Mouse (Mus musculus): ENCODE data around the gene Psmb4. TPM values are rescaled to one million over a fixed set of nuclear protein-coding genes. Genes with fewer than 3 reads are reported as not detected.
"Not testable (repeated sequence)": the region's sequence is repeated elsewhere in the genome, so short reads cannot be mapped to it uniquely, and the experiment has no call there.

Gene Psmb4
- polyA plus RNA-seq (2012; rRNA removed): 257 TPM in 2 replicates

DNA sequence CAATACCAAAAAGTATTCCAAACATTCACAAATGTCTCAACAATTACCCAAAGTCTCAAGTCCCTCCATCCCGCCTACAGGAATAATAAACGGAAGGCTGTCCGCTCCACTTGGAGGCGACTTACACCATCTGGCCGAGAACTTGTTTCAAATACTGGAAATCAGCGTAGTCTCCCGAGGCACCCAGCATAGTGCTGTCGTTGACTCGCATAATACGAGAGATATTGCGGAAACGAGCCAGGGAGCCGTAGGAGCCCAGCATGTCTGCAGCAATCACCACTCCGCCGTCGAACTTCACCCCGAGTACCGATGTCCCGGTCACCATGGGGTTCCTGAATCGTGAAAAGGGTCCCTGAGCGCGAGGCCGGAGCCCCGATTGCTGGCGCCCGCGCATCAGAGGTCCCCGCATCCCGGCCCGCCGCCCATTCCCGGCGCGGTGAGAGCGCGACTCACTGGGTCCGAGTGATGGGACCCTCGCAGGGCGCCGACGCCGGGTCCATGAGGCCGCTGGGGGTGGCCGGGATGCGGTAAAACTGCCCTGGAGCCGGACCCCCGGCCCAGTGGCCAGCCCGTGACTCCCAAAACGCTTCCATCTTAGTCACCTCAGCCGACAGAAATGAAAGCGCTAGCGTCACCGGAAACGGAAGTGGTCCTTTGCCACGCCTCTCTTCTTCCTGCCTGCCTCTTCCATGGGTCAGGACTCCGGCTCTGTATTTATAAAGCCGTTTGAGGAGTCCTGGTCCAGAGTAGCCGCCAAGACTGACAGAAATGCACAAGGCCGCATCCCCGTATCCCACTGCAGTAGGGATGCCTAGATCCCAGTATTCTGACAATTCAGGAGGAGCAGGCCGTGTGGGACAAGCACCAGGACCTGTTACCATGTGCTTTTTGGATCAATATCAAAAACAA is at the start of gene Psmb4:
Psmb4 (minus strand) TSS at position 646 of the 909 bp plus-strand sequence.
- peak within 1 kb of the TSS; percentile 81 for H3K4me3 ChIP-seq (ENCODE audit: insufficient read depth, low read length)
- H3K27ac ChIP-seq (ENCODE audit: insufficient read depth, low read length): no peak within 1 kb of the TSS; the same call in 1 of the 2 replicates
- H3K4me1 ChIP-seq (ENCODE audit: control insufficient read depth, insufficient read depth, low read length): peaks cover 9% of the 10 kb centered on the region
- TF ChIP-seq POLR2A (IDR thresholded peaks at IDR 0.05; ENCODE audit: extremely low read depth, insufficient read depth, low read length) (peak; percentile 96), CTCF (IDR thresholded peaks at IDR 0.05; ENCODE audit: extremely low read depth, insufficient read depth, low read length) (no peak)

DNA sequence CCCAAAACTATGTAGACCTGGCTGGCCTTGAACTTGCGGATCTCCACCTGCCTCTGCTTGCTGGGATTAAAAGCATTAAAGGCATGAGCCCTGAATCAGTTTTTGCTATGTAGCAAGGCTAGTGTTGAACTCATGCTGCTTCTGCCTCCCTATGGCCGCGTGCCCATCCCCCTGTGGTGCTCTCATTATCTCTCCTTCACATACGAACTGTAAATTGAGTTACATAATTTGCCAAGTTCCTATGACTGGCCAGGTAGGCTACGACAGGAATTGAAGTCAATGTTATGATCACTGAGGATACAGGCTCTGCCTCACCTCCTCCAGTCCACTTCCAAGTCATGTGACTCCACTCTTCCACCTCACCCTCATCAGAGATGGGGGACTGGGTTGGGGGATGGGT is 49.4 kb upstream of the Psmb4 start:
- not testable (repeated sequence) for H3K27ac ChIP-seq (ENCODE audit: insufficient read depth, low read length); H3K4me1 ChIP-seq (ENCODE audit: control insufficient read depth, insufficient read depth, low read length); H3K4me3 ChIP-seq (ENCODE audit: insufficient read depth, low read length)

GRCm38 (mm10) chr3:94935332-94935731 is 48.6 kb upstream of the Psmb4 start:
- H3K4me1 ChIP-seq (ENCODE audit: control insufficient read depth, insufficient read depth, low read length); H3K27ac ChIP-seq (ENCODE audit: insufficient read depth, low read length); H3K4me3 ChIP-seq (ENCODE audit: insufficient read depth, low read length): not testable (repeated sequence)

GRCm38 (mm10) chr3:94934564-94934963 is 47.8 kb upstream of the Psmb4 start:
- H3K4me1 ChIP-seq (ENCODE audit: control insufficient read depth, insufficient read depth, low read length); H3K4me3 ChIP-seq (ENCODE audit: insufficient read depth, low read length); H3K27ac ChIP-seq (ENCODE audit: insufficient read depth, low read length): not testable (repeated sequence)

DNA sequence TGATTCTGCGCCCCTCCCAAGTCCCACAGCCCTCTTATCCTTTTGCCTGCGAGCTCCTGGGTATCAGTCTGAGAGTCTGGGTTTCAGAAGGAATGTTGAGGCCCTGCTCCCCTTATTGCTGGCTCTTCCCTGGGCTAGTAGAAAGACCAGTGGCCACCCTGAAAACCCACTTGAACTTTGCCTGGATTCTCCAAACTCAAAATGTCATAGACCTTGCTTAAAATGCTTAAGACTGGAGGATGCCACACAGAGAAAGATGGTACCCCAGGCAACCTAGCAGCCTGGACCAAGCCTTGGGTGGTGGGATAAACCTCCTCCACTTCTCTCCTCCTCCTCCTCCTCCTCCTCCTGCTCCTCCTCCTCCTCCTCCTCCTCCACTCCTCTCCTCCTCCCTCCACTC is 46.8 kb upstream of the Psmb4 start:
- not testable (repeated sequence) for H3K4me3 ChIP-seq (ENCODE audit: insufficient read depth, low read length); H3K27ac ChIP-seq (ENCODE audit: insufficient read depth, low read length); H3K4me1 ChIP-seq (ENCODE audit: control insufficient read depth, insufficient read depth, low read length)

- H3K4me1 ChIP-seq (ENCODE audit: control insufficient read depth, insufficient read depth, low read length): no peaks in the 10 kb centered on the region
- TF ChIP-seq POLR2A (IDR thresholded peaks at IDR 0.05; ENCODE audit: extremely low read depth, insufficient read depth, low read length): peak; percentile 77; the same call in 1 of the 2 replicates
- TF ChIP-seq CTCF (IDR thresholded peaks at IDR 0.05; ENCODE audit: extremely low read depth, insufficient read depth, low read length): no peak
- H3K27ac ChIP-seq (ENCODE audit: insufficient read depth, low read length): peak within 1 kb of the TSS; percentile 84
- H3K4me3 ChIP-seq (ENCODE audit: insufficient read depth, low read length): peak within 1 kb of the TSS; percentile 33
Measured at GRCm38 (mm10) chr3:94932809-94933564, 46.2 kb upstream of the Psmb4 start, which contains the start of gene Selenbp1. TSS of gene Selenbp1 (plus strand) at chr3:94933056.

GRCm38 (mm10) chr3:94932279-94932678 is 45.5 kb upstream of the Psmb4 start:
- not testable (repeated sequence) for H3K27ac ChIP-seq (ENCODE audit: insufficient read depth, low read length); H3K4me1 ChIP-seq (ENCODE audit: control insufficient read depth, insufficient read depth, low read length)

GRCm38 (mm10) chr3:94931427-94932082 is 44.8 kb upstream of the Psmb4 start:
- not testable (repeated sequence) for H3K27ac ChIP-seq (ENCODE audit: insufficient read depth, low read length); H3K4me3 ChIP-seq (ENCODE audit: insufficient read depth, low read length); H3K4me1 ChIP-seq (ENCODE audit: control insufficient read depth, insufficient read depth, low read length)

More at GRCm38 (mm10) chr3:94932279-94932678, 45.5 kb upstream of the Psmb4 start:
- not testable (repeated sequence) for H3K4me3 ChIP-seq (ENCODE audit: insufficient read depth, low read length)

DNA sequence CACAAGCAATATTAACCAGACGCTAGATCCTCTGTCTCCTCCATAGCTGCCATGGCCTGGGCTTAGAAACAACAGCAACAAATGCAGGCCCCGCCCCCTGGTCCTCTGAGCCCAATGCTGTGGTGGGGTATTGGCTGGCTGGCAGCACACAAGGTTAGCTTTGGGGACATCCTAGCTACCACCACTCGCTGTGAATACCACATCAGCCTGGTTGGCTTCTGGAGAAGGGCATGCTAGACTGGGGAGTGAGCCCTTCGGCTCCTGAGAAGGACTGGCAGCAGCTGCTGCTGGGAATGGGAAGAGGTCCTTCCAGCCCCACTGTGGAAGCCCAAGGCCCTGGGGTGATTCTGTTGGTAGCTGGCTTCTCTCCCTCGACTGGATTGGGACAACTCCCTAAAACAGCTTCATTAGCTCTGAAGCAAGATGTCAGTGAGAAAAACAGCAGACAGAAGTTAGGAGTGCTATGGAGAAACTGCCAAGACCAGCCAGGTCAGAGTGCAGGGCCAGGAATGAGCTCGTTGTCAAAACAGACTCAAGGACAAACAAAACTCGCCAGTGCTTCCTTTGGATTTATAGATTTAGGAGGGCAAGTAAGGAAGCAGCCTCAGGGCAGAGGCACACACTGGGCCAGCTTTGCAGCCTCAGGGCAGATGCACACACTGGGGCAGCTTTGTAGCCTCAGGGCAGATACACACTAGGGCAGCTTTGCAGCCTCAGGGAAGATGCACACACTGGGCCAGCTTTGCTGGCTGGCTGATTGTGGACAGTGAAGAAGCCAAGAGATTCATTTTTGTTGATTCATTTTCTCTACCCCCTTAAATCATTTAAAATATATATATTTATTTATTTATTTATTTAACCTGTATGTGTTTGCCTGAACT is 43.9 kb upstream of the Psmb4 start:
- H3K4me1 ChIP-seq (ENCODE audit: control insufficient read depth, insufficient read depth, low read length); H3K27ac ChIP-seq (ENCODE audit: insufficient read depth, low read length); H3K4me3 ChIP-seq (ENCODE audit: insufficient read depth, low read length): not testable (repeated sequence)

GRCm38 (mm10) chr3:94928979-94929378 is 42.2 kb upstream of the Psmb4 start:
- not testable (repeated sequence) for H3K4me1 ChIP-seq (ENCODE audit: control insufficient read depth, insufficient read depth, low read length); H3K27ac ChIP-seq (ENCODE audit: insufficient read depth, low read length); H3K4me3 ChIP-seq (ENCODE audit: insufficient read depth, low read length)

GRCm38 (mm10) chr3:94926301-94926736 is 39.6 kb upstream of the Psmb4 start:
- H3K4me1 ChIP-seq (ENCODE audit: control insufficient read depth, insufficient read depth, low read length); H3K27ac ChIP-seq (ENCODE audit: insufficient read depth, low read length); H3K4me3 ChIP-seq (ENCODE audit: insufficient read depth, low read length): not testable (repeated sequence)

All from cortical plate, adult 2 months (tissue).